Mouse (Mus musculus): Measurements from ENCODE around the gene Msgn1. TPM values are rescaled to one million over a fixed set of nuclear protein-coding genes. Genes with fewer than 3 reads are reported as not detected.
A peak's percentile ranks its signal among the peaks of the same experiment; 100 is the strongest.

Msgn1 gene
- polyA plus RNA-seq, 2 experiments from 2014 or later = not detected

GRCm38 (mm10) chr12:11198026-11198425 is 10.7 kb downstream of the Msgn1 start:
- ATAC-seq = no peak

DNA sequence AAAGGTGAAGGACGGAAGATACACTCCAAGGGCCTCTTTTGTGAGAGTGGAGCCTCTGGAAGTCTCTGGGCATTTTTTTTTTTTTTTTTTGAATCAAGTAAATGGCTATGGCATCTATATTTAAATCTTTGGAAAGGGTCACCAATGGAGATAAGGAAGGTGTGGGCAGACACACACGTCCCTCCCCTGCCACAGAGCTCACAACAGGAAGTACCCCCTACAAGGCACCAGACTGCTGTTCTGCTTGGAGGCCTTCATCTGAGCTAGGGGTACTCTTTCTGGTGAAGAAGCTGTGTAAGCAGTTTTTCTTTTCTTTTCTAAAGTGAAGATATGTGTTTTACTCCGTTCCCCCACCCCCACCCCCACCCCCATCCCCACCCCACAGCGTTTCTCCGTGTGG is 11.9 kb downstream of the Msgn1 start:
- ATAC-seq = no peak

DNA sequence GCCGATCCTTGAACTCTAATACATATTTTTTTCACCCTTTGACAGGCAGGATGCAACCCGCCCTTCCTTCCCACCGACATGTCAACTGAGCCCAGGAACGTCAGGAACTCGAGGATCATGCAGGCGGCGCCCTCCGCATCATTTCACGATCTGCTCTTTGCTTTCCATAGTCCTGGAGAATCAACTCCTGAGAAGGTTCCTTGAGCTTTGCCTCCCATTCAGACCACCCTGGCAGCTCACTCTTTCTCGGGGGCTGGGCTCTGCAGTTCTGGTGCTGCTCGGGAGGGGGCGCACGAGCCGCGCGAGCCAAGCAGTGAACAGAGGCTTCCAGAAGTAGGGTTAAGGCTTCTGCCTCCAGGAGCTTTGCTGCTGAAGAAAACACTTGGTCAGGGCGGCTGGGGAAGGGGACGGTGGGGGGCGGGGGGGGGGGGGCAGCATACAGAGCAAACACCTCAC is 12.6 kb downstream of the Msgn1 start:
- ATAC-seq = peak; percentile 90

GRCm38 (mm10) chr12:11195031-11195430 is 13.7 kb downstream of the Msgn1 start:
- no peak for ATAC-seq

DNA sequence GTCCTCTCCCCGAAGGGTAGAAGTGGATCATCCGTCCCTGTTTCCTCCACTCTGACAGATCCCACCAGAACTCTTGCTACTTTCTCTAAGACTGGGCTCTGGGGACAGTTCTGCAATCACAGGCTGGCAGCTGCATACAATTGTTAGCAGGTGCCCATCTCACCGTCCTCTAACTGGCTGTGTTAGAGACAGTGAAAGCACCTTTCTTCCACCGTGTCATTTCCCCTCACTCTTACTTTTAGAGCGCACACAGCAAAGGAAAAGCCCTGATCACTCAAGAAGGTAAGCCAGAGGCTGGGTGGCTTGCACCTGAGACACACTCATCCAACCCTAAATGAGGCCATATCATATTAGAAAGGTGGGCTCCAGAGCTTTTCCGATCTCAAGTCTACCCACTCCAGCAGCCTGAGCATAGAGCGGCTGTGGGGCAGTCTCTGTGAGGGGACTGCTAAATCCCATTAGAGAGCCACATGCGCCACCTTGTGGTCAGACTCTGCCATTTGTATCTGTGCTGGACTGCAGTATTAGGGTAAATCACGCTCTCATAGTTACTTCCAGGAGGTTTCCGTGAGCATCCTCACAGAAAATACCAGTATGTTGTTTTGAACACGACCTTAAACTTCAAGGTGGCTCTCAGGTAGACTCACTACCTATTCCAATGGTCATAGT is 30.2 kb downstream of the Msgn1 start:
- ATAC-seq = peak; percentile 49

GRCm38 (mm10) chr12:11177408-11178394 is 31.1 kb downstream of the Msgn1 start:
- no peak for ATAC-seq

- no peak for ATAC-seq
These were observed 50.1 kb downstream of the Msgn1 start for GRCm38 (mm10) chr12:11158670-11159069.

Other genes with a start within 250 kb of the Msgn1 start
- not detected for gene Kcns3, start 57.9 kb downstream of the Msgn1 start, polyA plus RNA-seq (2017; shearing (Covaris generic))
- gene Gen1, start 56.8 kb upstream of the Msgn1 start, polyA plus RNA-seq (2017; shearing (Covaris generic)) = 1 to 10 TPM; 3.3 to 5.0 TPM
- 100 to 1,000 TPM; 108 to 193 TPM for gene Smc6, start 56.9 kb upstream of the Msgn1 start, polyA plus RNA-seq (2017; shearing (Covaris generic))
- gene Vsnl1, start 227.6 kb upstream of the Msgn1 start, polyA plus RNA-seq (2017; shearing (Covaris generic)) = not detected
- under 1 TPM in 1 of 2 experiments, not detected in 1; 0.11 TPM for gene Rad51ap2, start 247.1 kb upstream of the Msgn1 start, polyA plus RNA-seq (2017; shearing (Covaris generic))